Mouse (Mus musculus): ENCODE results near the gene Nol4l. TPM values are rescaled to one million over a fixed set of nuclear protein-coding genes. Genes with fewer than 3 reads are reported as not detected.

The Nol4l gene
- polyA plus RNA-seq, 1 experiment from 2014 or later: 45.4 TPM

DNA sequence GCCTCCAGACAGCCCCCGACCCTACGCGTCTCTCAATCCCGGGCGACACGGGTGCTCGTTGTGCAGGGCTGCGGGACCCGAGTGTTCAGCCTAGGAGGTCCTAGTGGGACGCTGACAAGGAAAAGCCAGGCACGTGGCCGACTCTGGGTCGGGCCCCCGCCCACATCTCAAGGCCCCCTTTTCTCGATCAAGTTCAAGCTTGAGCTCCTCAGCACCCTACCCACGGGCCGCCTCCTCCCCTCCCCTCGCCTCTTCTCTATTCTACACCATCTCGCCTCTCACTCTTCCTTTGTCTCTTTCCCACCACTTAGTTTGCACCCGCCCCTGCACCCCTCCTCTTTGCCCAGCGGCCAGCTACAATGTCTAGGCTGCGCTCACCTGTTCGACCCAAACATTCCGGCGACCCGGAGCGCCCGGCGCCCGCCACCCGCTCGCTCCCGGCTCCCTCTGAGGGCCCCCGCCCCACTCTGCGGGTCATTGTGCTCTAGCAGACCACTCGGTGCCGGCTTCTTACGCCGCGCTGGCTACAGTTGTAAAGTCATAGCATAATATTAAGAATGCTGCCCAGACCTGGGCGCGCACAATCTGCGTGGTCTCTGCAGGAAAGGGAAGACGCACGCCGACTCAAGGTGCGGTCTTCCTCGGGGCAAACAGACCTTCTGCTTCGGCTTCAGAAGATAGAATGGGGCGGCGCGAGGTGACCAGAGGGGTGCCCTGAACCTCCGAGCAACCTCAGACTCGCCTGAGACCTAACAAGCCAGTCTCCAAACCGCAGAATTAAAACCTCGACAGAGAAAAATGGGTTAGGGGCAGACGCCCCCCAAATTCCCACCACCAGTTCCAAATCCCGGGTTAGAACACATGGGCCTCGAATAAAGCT is 84.4 kb downstream of the Nol4l start:
- under 1% methylated on average over 57 of the region's 59 CpGs for WGBS
- Histone ChIP-seq H3K4me1 (replicated peaks) (peaks cover 44% of the 10 kb centered on the region), H3K27ac (replicated peaks) (peak overlapping the region; percentile 98), H3K4me2 (peak overlapping the region; percentile 99), H3K9me3 (no peaks in the 10 kb centered on the region), H3K36me3 (no peaks in the 10 kb centered on the region), H3K9ac (peak overlapping the region; percentile 97), H3K4me3 (peak overlapping the region; percentile 92), H3K27me3 (no peaks in the 10 kb centered on the region)
- peak; percentile 65 for ATAC-seq (ENCODE audit: low FRiP score, low read depth)

DNA sequence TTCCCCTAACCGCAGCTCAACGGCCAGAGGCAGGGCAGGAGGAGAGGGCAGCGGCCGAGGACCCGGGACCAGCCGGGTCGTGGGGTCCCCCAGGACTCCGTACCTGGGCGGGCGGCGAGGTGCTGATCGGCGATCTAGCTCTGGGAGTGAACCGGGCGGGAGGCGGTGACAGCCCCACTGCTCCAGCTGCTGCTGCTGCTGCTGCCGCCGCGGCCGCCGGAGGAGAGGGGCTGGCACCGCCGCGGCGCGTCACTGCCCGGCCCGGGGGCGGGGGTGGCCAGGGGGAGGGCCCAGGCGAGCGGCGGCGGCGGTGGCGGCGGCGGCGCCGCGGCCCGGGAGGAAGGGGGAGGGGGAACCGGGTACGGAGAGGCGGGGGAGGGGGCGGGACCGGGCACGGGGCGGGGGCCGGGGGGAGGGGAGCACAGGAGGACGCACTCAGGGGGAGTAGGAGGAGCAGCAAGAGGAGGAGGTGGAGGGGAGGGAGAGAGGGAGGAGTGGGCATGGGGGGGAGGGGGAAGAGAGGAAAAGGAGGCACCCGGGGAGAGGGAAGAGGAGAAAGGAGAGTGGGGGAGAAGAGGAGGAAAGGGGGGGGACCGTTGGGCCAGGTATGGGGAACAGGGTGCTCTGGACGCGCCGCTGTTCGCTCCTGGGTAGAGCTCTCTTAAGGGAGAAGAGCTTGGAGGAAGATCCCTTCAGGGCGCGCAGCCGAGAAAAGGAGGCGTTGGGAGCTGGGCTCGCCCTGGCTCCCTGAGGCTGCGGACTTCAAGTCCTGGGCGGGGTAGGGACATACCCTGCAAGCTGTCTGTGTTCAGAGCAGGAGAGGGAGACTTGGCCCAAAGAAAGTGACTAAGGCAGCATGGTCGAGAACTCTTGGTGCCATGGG is 85.3 kb downstream of the Nol4l start:
- Histone ChIP-seq H3K27me3 (no peaks in the 10 kb centered on the region), H3K27ac (replicated peaks) (peak overlapping the region; percentile 98), H3K4me1 (replicated peaks) (peaks cover 49% of the 10 kb centered on the region), H3K9ac (peak overlapping the region; percentile 97), H3K4me3 (peak overlapping the region; percentile 92), H3K9me3 (no peaks in the 10 kb centered on the region), H3K4me2 (peak overlapping the region; percentile 99), H3K36me3 (no peaks in the 10 kb centered on the region)
- peak; percentile 72 for ATAC-seq (ENCODE audit: low FRiP score, low read depth)
- under 1% methylated on average over 28 of the region's 64 CpGs for WGBS

GRCm38 (mm10) chr2:153443434-153444240 is 86.1 kb downstream of the Nol4l start:
- no peaks in the 10 kb centered on the region for H3K9me3 ChIP-seq
- H3K36me3 ChIP-seq: no peaks in the 10 kb centered on the region
- peak overlapping the region; percentile 98 for H3K27ac ChIP-seq (replicated peaks)
- H3K4me1 ChIP-seq (replicated peaks): peaks cover 53% of the 10 kb centered on the region
- H3K4me2 ChIP-seq: peak overlapping the region; percentile 99
- peak overlapping the region; percentile 97 for H3K9ac ChIP-seq
- peak; percentile 49 for ATAC-seq (ENCODE audit: low FRiP score, low read depth)
- WGBS: under 1% methylated on average over 59 of the region's 59 CpGs
- no peaks in the 10 kb centered on the region for H3K27me3 ChIP-seq
- peak overlapping the region; percentile 92 for H3K4me3 ChIP-seq

DNA sequence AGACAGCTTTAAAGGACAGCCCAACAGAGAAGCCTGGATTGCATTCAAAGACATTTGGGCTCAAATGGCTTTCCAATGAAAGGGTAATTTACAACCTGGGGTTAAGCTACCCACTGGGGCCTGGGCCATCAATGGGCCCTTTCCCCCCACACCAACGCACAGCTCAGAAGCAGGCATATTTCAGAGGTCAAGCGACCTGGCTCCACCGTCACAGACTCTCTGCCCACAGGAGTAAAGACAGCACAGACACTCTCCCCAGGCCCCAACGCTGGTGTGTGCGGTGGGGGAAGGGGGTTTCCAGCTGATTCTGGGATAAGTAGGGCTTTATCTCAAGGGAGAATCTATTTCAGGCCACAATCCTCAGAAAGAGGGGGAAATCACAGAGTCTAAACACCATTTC is 87.1 kb downstream of the Nol4l start:
- peaks cover 62% of the 10 kb centered on the region for H3K4me1 ChIP-seq (replicated peaks)
- WGBS: 2% methylated on average over 5 of the region's 5 CpGs
- ATAC-seq (ENCODE audit: low FRiP score, low read depth): no peak

GRCm38 (mm10) chr2:153441228-153441627 is 88.5 kb downstream of the Nol4l start:
- 49% methylated on average over 3 of the region's 3 CpGs for whole genome bisulfite sequencing
- no peak overlapping the region for H3K4me3 ChIP-seq
- H3K4me1 ChIP-seq (replicated peaks): peaks cover 72% of the 10 kb centered on the region
- H3K9ac ChIP-seq: peak overlapping the region; percentile 97; the same call in 1 of the 2 replicates
- peak overlapping the region; percentile 99 for H3K4me2 ChIP-seq
- no peaks in the 10 kb centered on the region for H3K9me3 ChIP-seq
- H3K36me3 ChIP-seq: peaks cover under 1% of the 10 kb centered on the region; the same call in 1 of the 2 replicates
- no peak overlapping the region; the same call in 1 of the 2 replicates for H3K27ac ChIP-seq (replicated peaks)
- H3K27me3 ChIP-seq: no peaks in the 10 kb centered on the region
- ATAC-seq (ENCODE audit: low FRiP score, low read depth): no peak

More for the DNA sequence above, 87.1 kb downstream of the Nol4l start:
- Histone ChIP-seq H3K9ac (peak overlapping the region; percentile 97), H3K4me3 (peak overlapping the region; percentile 92), H3K27ac (replicated peaks) (peak overlapping the region; percentile 98), H3K27me3 (no peaks in the 10 kb centered on the region), H3K4me2 (peak overlapping the region; percentile 99), H3K9me3 (no peaks in the 10 kb centered on the region), H3K36me3 (no peaks in the 10 kb centered on the region)

DNA sequence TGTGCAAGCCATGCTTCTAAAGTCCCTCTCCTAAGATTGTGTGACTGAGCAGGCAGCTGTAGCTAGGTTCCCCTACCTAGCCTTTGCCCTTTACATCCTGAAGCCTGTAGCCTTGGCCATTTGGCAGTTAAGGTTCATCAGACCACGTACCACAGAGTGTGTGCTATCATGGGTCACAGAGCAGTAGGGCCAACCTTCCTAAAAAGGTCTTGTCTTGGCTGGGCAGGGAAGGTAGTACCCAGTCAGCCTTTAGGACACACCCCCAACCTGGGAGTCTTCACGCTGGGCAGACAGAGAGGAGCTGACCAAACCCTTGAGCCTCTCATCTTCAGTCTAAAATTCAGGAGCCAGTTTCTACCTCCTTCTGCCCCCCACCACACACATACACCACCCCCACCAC is 89.0 kb downstream of the Nol4l start:
- WGBS: 61% methylated on average over 2 of the region's 2 CpGs
- Histone ChIP-seq H3K4me3 (no peak overlapping the region), H3K4me2 (peak overlapping the region; percentile 99), H3K27ac (replicated peaks) (no peak overlapping the region; the same call in none of the 2 replicates), H3K4me1 (replicated peaks) (peaks cover 72% of the 10 kb centered on the region), H3K9ac (0 out of 2 replicates have a peak overlapping the region, but pooled peaks have one; percentile 97), H3K36me3 (peaks cover 4% of the 10 kb centered on the region; the same call in 1 of the 2 replicates), H3K27me3 (no peaks in the 10 kb centered on the region), H3K9me3 (no peaks in the 10 kb centered on the region)
- ATAC-seq (ENCODE audit: low FRiP score, low read depth): no peak

DNA sequence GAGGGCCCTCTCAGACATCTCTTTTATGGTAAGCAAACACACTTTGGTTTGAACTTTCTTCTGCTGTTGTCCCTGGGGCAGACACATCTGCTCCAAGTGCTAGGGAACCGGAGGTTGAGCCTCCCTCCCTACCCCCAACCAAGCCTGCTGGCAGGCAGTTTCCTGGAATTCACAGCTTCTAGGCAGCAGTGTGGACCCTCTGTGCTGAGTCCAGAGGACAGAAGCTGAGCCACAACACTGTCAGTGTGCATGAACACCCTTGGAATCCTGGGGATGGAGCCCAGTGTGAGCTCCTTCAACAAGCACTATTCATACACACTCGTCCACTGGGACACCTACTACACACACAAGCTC is 92.5 kb downstream of the Nol4l start:
- peak overlapping the region; percentile 24 for H3K4me2 ChIP-seq

GRCm38 (mm10) chr2:153436641-153437305 is 93.0 kb downstream of the Nol4l start:
- no peaks in the 10 kb centered on the region for H3K9me3 ChIP-seq
- H3K4me1 ChIP-seq (replicated peaks): peaks cover 90% of the 10 kb centered on the region
- H3K9ac ChIP-seq: no peak overlapping the region
- H3K27me3 ChIP-seq: no peaks in the 10 kb centered on the region
- peaks cover 4% of the 10 kb centered on the region; the same call in 1 of the 2 replicates for H3K36me3 ChIP-seq
- peak overlapping the region; percentile 24 for H3K4me2 ChIP-seq
- WGBS: 43% methylated on average over 6 of the region's 6 CpGs
- no peak overlapping the region for H3K4me3 ChIP-seq
- H3K27ac ChIP-seq (replicated peaks): peak overlapping the region; percentile 60
- 0 out of 2 replicates have a peak, but pooled peaks have one; percentile 9 for ATAC-seq (ENCODE audit: low FRiP score, low read depth)

More for the DNA sequence above, 92.5 kb downstream of the Nol4l start:
- Histone ChIP-seq H3K4me3 (no peak overlapping the region), H3K36me3 (peaks cover 4% of the 10 kb centered on the region; the same call in 1 of the 2 replicates), H3K27ac (replicated peaks) (peak overlapping the region; percentile 60), H3K27me3 (no peaks in the 10 kb centered on the region), H3K9me3 (no peaks in the 10 kb centered on the region), H3K9ac (no peak overlapping the region), H3K4me1 (replicated peaks) (peaks cover 92% of the 10 kb centered on the region)
- ATAC-seq (ENCODE audit: low FRiP score, low read depth): no peak
- WGBS: 30% methylated on average over 2 of the region's 2 CpGs

DNA sequence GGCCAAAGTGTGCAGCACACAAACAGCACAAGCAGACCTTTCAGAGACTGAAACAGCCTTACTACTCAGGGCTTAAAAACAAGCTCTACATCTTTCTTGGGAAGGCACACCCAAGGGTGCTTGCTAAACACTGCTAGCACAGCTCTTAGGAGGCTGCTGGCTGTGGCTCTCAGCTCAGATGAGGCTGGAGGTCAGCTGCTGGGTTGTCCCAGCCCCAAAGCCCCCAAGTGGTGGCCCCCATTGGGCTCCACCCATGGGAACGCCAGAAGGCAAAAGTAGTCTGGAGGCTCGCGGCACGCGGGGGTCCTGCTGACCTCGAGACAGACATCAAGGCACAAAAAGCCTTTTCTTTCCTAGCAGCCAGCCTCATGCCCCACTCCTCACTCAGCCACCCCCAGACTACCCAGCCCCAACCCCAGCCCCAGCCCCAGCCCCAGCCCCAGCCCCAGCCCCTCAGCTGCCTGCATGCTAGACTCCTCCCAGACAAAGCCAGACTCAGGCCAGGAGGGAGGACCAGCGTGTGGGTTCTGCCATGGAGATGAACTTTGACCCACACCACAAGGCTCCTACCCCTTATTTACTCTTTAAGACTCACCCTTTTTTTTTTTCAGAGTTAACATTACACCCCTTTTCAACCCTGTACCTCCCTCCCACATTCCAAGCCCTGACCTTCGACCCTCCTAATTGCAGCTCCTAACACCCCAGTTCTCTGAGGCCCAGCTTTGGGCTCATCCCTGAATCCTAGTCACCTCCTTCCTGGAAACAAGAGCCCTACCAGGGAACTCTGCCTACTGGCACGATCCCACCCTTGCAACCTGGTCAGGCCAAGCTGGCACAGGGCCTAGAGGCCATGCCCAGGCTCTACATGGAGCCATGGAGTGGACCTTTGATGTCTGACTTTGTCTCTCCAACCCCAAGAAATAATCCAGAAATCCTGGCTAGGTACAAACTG is 94.6 kb downstream of the Nol4l start:
- Histone ChIP-seq H3K9me3 (no peaks in the 10 kb centered on the region), H3K27ac (replicated peaks) (peak overlapping the region; percentile 60; the same call in 1 of the 2 replicates), H3K9ac (no peak overlapping the region), H3K4me3 (no peak overlapping the region), H3K36me3 (peaks cover 11% of the 10 kb centered on the region; the same call in 1 of the 2 replicates), H3K4me1 (replicated peaks) (peaks cover 74% of the 10 kb centered on the region), H3K4me2 (no peak overlapping the region), H3K27me3 (no peaks in the 10 kb centered on the region)
- 0 out of 2 replicates have a peak, but pooled peaks have one; percentile 24 for ATAC-seq (ENCODE audit: low FRiP score, low read depth)
- 14% methylated on average over 9 of the region's 9 CpGs for WGBS

- no peak for ATAC-seq (ENCODE audit: low FRiP score, low read depth)
- no peak overlapping the region for H3K4me3 ChIP-seq
- H3K27ac ChIP-seq (replicated peaks): no peak overlapping the region
- no peak overlapping the region for H3K4me2 ChIP-seq
- 43% methylated on average over 3 of the region's 3 CpGs for WGBS
- no peak overlapping the region for H3K9ac ChIP-seq
- peaks cover 72% of the 10 kb centered on the region for H3K4me1 ChIP-seq (replicated peaks)
- H3K27me3 ChIP-seq: no peaks in the 10 kb centered on the region
- H3K9me3 ChIP-seq: no peaks in the 10 kb centered on the region
- peaks cover 20% of the 10 kb centered on the region for H3K36me3 ChIP-seq
These were observed 95.9 kb downstream of the Nol4l start for GRCm38 (mm10) chr2:153433859-153434258.
